Mouse (Mus musculus) spleen, postnatal 4 days (tissue): ENCODE measurements at regions not wholly inside any gene's neighbourhood (a gene's known extent, or its start where the extent isn't known, plus 50 kb on each side); places are given as distances from the start of the nearest gene placed in this dataset.
"Not testable (repeated sequence)": the region's sequence is repeated elsewhere in the genome, so short reads cannot be mapped to it uniquely, and the experiment has no call there.

Experiments used
- DNase-seq, 2 experiments: peaks; one replicate each; pipeline ENCODE4 v3.0.0; 2022; ENCODE audit warnings: low spot score in 2 of 2

- DNase-seq, result no peak
Measured at GRCm38 (mm10) chr17:43139916-43140315, 123.6 kb downstream of the Tnfrsf21 start.

- no peak for DNase-seq
Measured at GRCm38 (mm10) chr17:43141740-43142139, 125.4 kb downstream of the Tnfrsf21 start.

- no peak for DNase-seq
Measured at GRCm38 (mm10) chr17:43145749-43146148, 124.4 kb upstream of the Adgrf1 start.

GRCm38 (mm10) chr17:43147935-43148334 is 122.2 kb upstream of the Adgrf1 start:
- no peak for DNase-seq

GRCm38 (mm10) chr17:43152620-43153019 is 117.5 kb upstream of the Adgrf1 start:
- DNase-seq, result no peak

GRCm38 (mm10) chr17:43155271-43155670 is 114.9 kb upstream of the Adgrf1 start:
- not testable (repeated sequence) for DNase-seq

- no peak for DNase-seq
Measured at GRCm38 (mm10) chr17:43156116-43156515, 114.0 kb upstream of the Adgrf1 start.

GRCm38 (mm10) chr17:43157781-43158501 is 112.2 kb upstream of the Adgrf1 start:
- DNase-seq, result no peak

GRCm38 (mm10) chr17:43158741-43159140 is 111.4 kb upstream of the Adgrf1 start:
- no peak for DNase-seq

GRCm38 (mm10) chr17:43161306-43161705 is 108.8 kb upstream of the Adgrf1 start:
- DNase-seq, result not testable (repeated sequence)

- DNase-seq, result no peak
Measured at GRCm38 (mm10) chr17:43163126-43163525, 107.0 kb upstream of the Adgrf1 start.

GRCm38 (mm10) chr17:43166091-43166490 is 104.0 kb upstream of the Adgrf1 start:
- DNase-seq, result no peak

GRCm38 (mm10) chr17:43169435-43169834 is 100.7 kb upstream of the Adgrf1 start:
- DNase-seq, result no peak

- no peak for DNase-seq
Measured at GRCm38 (mm10) chr17:43172657-43173165, 97.4 kb upstream of the Adgrf1 start.

- DNase-seq, result no peak
Measured at GRCm38 (mm10) chr17:43174860-43175259, 95.3 kb upstream of the Adgrf1 start.

- no peak for DNase-seq
Measured at GRCm38 (mm10) chr17:43177244-43177643, 92.9 kb upstream of the Adgrf1 start.

GRCm38 (mm10) chr17:43190016-43190415 is 80.1 kb upstream of the Adgrf1 start:
- DNase-seq, result no peak

GRCm38 (mm10) chr17:43190853-43191485 is 79.2 kb upstream of the Adgrf1 start:
- no peak for DNase-seq

- no peak for DNase-seq
Measured at GRCm38 (mm10) chr17:43197232-43197631, 72.9 kb upstream of the Adgrf1 start.

- DNase-seq, result peak in 1 of 2 experiments; percentile 32
Measured at GRCm38 (mm10) chr17:43200832-43201231, 69.3 kb upstream of the Adgrf1 start.

GRCm38 (mm10) chr17:43206701-43207470 is 63.2 kb upstream of the Adgrf1 start:
- no peak for DNase-seq

GRCm38 (mm10) chr17:43209727-43210126 is 60.4 kb upstream of the Adgrf1 start:
- no peak for DNase-seq
